In genomic region chr12:64964560-64964959, GRCm38 (mm10) we compare ENCODE assay signal across 10 mouse cellular contexts. TPM values are rescaled to one million over a fixed set of nuclear protein-coding genes. Genes with fewer than 3 reads are reported as not detected.
DNase-seq lines count a peak whose midpoint lies in the region; ATAC-seq and TF ChIP-seq lines count a peak whose summit lies in the region.
"Had no signal": no experiment of that assay in that cellular context is flagged by ENCODE, and none has a peak within 500 bp of the region (broad histone marks: within the 10 kb centered on the region; RNA-seq: fewer than 3 reads in every experiment).

No protein-coding gene starts in this region.

- no peaks in the 10 kb centered on the region for H3K36me3 ChIP-seq in heart, embryonic 15.5 days
- peaks cover 7% of the 10 kb centered on the region for H3K36me3 ChIP-seq in G1E (replicated peaks)
- no peaks in the 10 kb centered on the region for H3K36me3 ChIP-seq in heart, postnatal 0 days (replicated peaks; ENCODE audit: control insufficient read depth, insufficient read depth, low read length)
- H3K36me3 ChIP-seq in midbrain, embryonic 10.5 days, result no peaks in the 10 kb centered on the region

- 9% methylated on average over 4 of the region's 4 CpGs for WGBS in heart, embryonic 15.5 days
- 5% methylated on average over 4 of the region's 4 CpGs for WGBS in heart, postnatal 0 days
- 27% methylated on average over 4 of the region's 4 CpGs for WGBS in midbrain, embryonic 10.5 days

- no peak for TF ChIP-seq CTCF in G1E (IDR thresholded peaks at IDR 0.05; ENCODE audit: low read depth, low read length)
- no peak for TF ChIP-seq CTCF in heart, postnatal 0 days (IDR thresholded peaks at IDR 0.05; ENCODE audit: low read depth)

- no peaks in the 10 kb centered on the region for H3K9me3 ChIP-seq in heart, embryonic 15.5 days (replicated peaks)
- H3K9me3 ChIP-seq in G1E (replicated peaks), result no peaks in the 10 kb centered on the region
- no peaks in the 10 kb centered on the region for H3K9me3 ChIP-seq in heart, postnatal 0 days (replicated peaks; ENCODE audit: control insufficient read depth, low read length)
- no peaks in the 10 kb centered on the region for H3K9me3 ChIP-seq in midbrain, embryonic 10.5 days (replicated peaks)

- ATAC-seq in heart, embryonic 15.5 days (replicated peaks; ENCODE audit: insufficient number of reproducible peaks, insufficient read depth, low FRiP score, low read depth), result no peak
- ATAC-seq in G1E (ENCODE audit: extremely low read depth, insufficient number of reproducible peaks, low FRiP score, poor library complexity, severe bottlenecking), result no peak
- ATAC-seq in heart, postnatal 0 days (ENCODE audit: insufficient read depth, low read depth), result no peak
- ATAC-seq in megakaryocyte-erythroid progenitor cell, adult 5-6 weeks (replicated peaks; ENCODE audit: low FRiP score, low TSS enrichment, poor library complexity, severe bottlenecking), result no peak
- no peak for ATAC-seq in granulocyte monocyte progenitor cell, adult 5-6 weeks (replicated peaks; ENCODE audit: poor library complexity, severe bottlenecking)

- no peak for TF ChIP-seq EP300 in heart, postnatal 0 days (IDR thresholded peaks at IDR 0.05; ENCODE audit: low read depth)

- peaks cover 16% of the 10 kb centered on the region for H3K4me1 ChIP-seq in heart, embryonic 15.5 days (replicated peaks)
- H3K4me1 ChIP-seq in G1E (ENCODE audit: insufficient read depth, low read depth, low read length), result peaks cover 29% of the 10 kb centered on the region
- H3K4me1 ChIP-seq in heart, postnatal 0 days (ENCODE audit: control insufficient read depth, insufficient read depth), result peaks cover 13% of the 10 kb centered on the region
- H3K4me1 ChIP-seq in midbrain, embryonic 10.5 days, result peaks cover 34% of the 10 kb centered on the region

- no peak for DNase-seq in heart, postnatal 4 days
- DNase-seq in G1E (ENCODE audit: low spot score), result no peak
- DNase-seq in heart, postnatal 0 days (ENCODE audit: low spot score), result no peak
- DNase-seq in midbrain, embryonic 10.5 days (ENCODE audit: low spot score), result no peak
- DNase-seq in yolk sac, embryonic 10.5 days (ENCODE audit: low spot score), result no peak
- DNase-seq: gastrocnemius, postnatal 36 days had no signal

- H3K27ac ChIP-seq in heart, embryonic 15.5 days, result peak overlapping the region; percentile 82
- H3K27ac ChIP-seq in heart, postnatal 0 days (ENCODE audit: low read depth), result peak overlapping the region; percentile 79; the same call in 1 of the 2 replicates
- 0 out of 2 replicates have a peak overlapping the region, but pooled peaks have one; percentile 73 for H3K27ac ChIP-seq in midbrain, embryonic 10.5 days (replicated peaks)

- H3K4me2 ChIP-seq in heart, embryonic 15.5 days, result peak overlapping the region; percentile 81
- peak overlapping the region; percentile 72 for H3K4me2 ChIP-seq in heart, postnatal 0 days (ENCODE audit: low read depth, low read length)

- peak overlapping the region; percentile 95 for H3K4me3 ChIP-seq in heart, embryonic 15.5 days
- H3K4me3 ChIP-seq in G1E (ENCODE audit: low read depth, low read length), result peak overlapping the region; percentile 91
- H3K4me3 ChIP-seq in heart, postnatal 0 days (ENCODE audit: low read depth, low read length), result peak overlapping the region; percentile 100
- peak overlapping the region; percentile 91 for H3K4me3 ChIP-seq in midbrain, embryonic 10.5 days

- no peaks in the 10 kb centered on the region for H3K27me3 ChIP-seq in heart, embryonic 15.5 days
- H3K27me3 ChIP-seq in G1E (ENCODE audit: insufficient read depth, low read length), result no peaks in the 10 kb centered on the region
- no peaks in the 10 kb centered on the region for H3K27me3 ChIP-seq in heart, postnatal 0 days (ENCODE audit: control insufficient read depth, insufficient read depth, low read length)
- no peaks in the 10 kb centered on the region for H3K27me3 ChIP-seq in midbrain, embryonic 10.5 days (ENCODE audit: low read depth, poor library complexity, severe bottlenecking)
- H3K27me3 ChIP-seq: Patski had no signal

- peak overlapping the region; percentile 67 for H3K9ac ChIP-seq in heart, embryonic 15.5 days
- H3K9ac ChIP-seq in heart, postnatal 0 days (replicated peaks; ENCODE audit: low read depth, low read length), result peak overlapping the region; percentile 69

RNA-seq across cellular contexts. Expression of gene Klhl28, which starts 0.8 kb away (rescaled TPM):
- polyA plus RNA-seq in heart, embryonic 15.5 days (2015; fragmentation: Nextera tagmentation; extraction: Ambion mirVana), result 8.9 and 10.9 TPM in 2 replicates
- 10 to 100 TPM; 12.9 to 13.0 TPM for total RNA-seq in heart, postnatal 4 days (2021)
- total RNA-seq in G1E (2014; fragmentation: Nextera tagmentation), result 41.1 and 42.1 TPM in 2 replicates
- 34.9 and 37.9 TPM in 2 replicates for total RNA-seq in G1E (2017)
- 0.57 and 0.92 TPM in 2 replicates for polyA plus RNA-seq in G1E (2012)
- total RNA-seq in heart, postnatal 0 days (2014; rRNA removed; ENCODE audit: low replicate concordance), result 9.5 and 13.5 TPM in 2 replicates
- 9.2 and 9.7 TPM in 2 replicates for polyA plus RNA-seq in heart, postnatal 0 days (2015; fragmentation: Nextera tagmentation; extraction: Ambion mirVana)
- 10.6 and 14.4 TPM in 2 replicates for polyA plus RNA-seq in midbrain, embryonic 10.5 days (2016; fragmentation: Nextera tagmentation; extraction: Ambion mirVana)
- total RNA-seq in megakaryocyte-erythroid progenitor cell, adult 5-6 weeks (2014; fragmentation: Nextera tagmentation), result 7.3 and 7.6 TPM in 2 replicates
- 5.2 and 16.8 TPM in 2 replicates for total RNA-seq in megakaryocyte-erythroid progenitor cell, adult 5-6 weeks (2017)
- 7.1 and 9.4 TPM in 2 replicates for total RNA-seq in granulocyte monocyte progenitor cell, adult 5-6 weeks (2014; fragmentation: Nextera tagmentation)
- 9.0 and 10.0 TPM in 2 replicates for total RNA-seq in granulocyte monocyte progenitor cell, adult 5-6 weeks (2017)

RNA-seq across cellular contexts. Expression of gene Togaram1, which starts 1.0 kb away (rescaled TPM):
- 14.0 and 16.5 TPM in 2 replicates for polyA plus RNA-seq in heart, embryonic 15.5 days (2015; fragmentation: Nextera tagmentation; extraction: Ambion mirVana)
- 10 to 100 TPM; 16.5 to 18.9 TPM for total RNA-seq in heart, postnatal 4 days (2021)
- total RNA-seq in G1E (2014; fragmentation: Nextera tagmentation), result 102 and 106 TPM in 2 replicates
- total RNA-seq in G1E (2017), result 79.3 and 91.5 TPM in 2 replicates
- 11.4 and 12.1 TPM in 2 replicates for polyA plus RNA-seq in G1E (2012)
- total RNA-seq in heart, postnatal 0 days (2014; rRNA removed; ENCODE audit: low replicate concordance), result 15.3 and 18.5 TPM in 2 replicates
- 9.5 and 10.7 TPM in 2 replicates for polyA plus RNA-seq in heart, postnatal 0 days (2015; fragmentation: Nextera tagmentation; extraction: Ambion mirVana)
- polyA plus RNA-seq in midbrain, embryonic 10.5 days (2016; fragmentation: Nextera tagmentation; extraction: Ambion mirVana), result 25.8 and 28.2 TPM in 2 replicates
- 35.6 and 36.1 TPM in 2 replicates for total RNA-seq in megakaryocyte-erythroid progenitor cell, adult 5-6 weeks (2014; fragmentation: Nextera tagmentation)
- total RNA-seq in megakaryocyte-erythroid progenitor cell, adult 5-6 weeks (2017), result 40.5 and 64.8 TPM in 2 replicates
- total RNA-seq in granulocyte monocyte progenitor cell, adult 5-6 weeks (2014; fragmentation: Nextera tagmentation), result 24.3 and 29.4 TPM in 2 replicates
- total RNA-seq in granulocyte monocyte progenitor cell, adult 5-6 weeks (2017), result 29.2 and 64.3 TPM in 2 replicates

RNA-seq across cellular contexts. Expression of gene Gm527, which starts 46.9 kb away (rescaled TPM):
- 1.3 and 1.9 TPM in 2 replicates for polyA plus RNA-seq in heart, embryonic 15.5 days (2015; fragmentation: Nextera tagmentation; extraction: Ambion mirVana)
- 1 to 10 TPM; 3.8 to 4.9 TPM for total RNA-seq in heart, postnatal 4 days (2021)
- total RNA-seq in G1E (2014; fragmentation: Nextera tagmentation) (7.1 and 13.8 TPM in 2 replicates), G1E (2017) (16.6 and 17.0 TPM in 2 replicates)
- 0.75 and 0.89 TPM in 2 replicates for polyA plus RNA-seq in G1E (2012)
- 1.1 and 6.5 TPM in 2 replicates for total RNA-seq in heart, postnatal 0 days (2014; rRNA removed; ENCODE audit: low replicate concordance)
- 1.6 and 1.9 TPM in 2 replicates for polyA plus RNA-seq in heart, postnatal 0 days (2015; fragmentation: Nextera tagmentation; extraction: Ambion mirVana)
- polyA plus RNA-seq in midbrain, embryonic 10.5 days (2016; fragmentation: Nextera tagmentation; extraction: Ambion mirVana), result 2.1 and 2.4 TPM in 2 replicates
- 2.7 and 5.4 TPM in 2 replicates for total RNA-seq in megakaryocyte-erythroid progenitor cell, adult 5-6 weeks (2014; fragmentation: Nextera tagmentation)
- total RNA-seq in megakaryocyte-erythroid progenitor cell, adult 5-6 weeks (2017), result 9.4 and 10.7 TPM in 2 replicates
- not detected in 2 replicates for total RNA-seq in granulocyte monocyte progenitor cell, adult 5-6 weeks (2014; fragmentation: Nextera tagmentation)
- total RNA-seq in granulocyte monocyte progenitor cell, adult 5-6 weeks (2017), result 0.73 and 3.9 TPM in 2 replicates
